Mouse (Mus musculus): Measurements from ENCODE around the gene Dcbld1.
"Not testable (repeated sequence)": the region's sequence is repeated elsewhere in the genome, so short reads cannot be mapped to it uniquely, and the experiment has no call there.

Gene Dcbld1

DNA sequence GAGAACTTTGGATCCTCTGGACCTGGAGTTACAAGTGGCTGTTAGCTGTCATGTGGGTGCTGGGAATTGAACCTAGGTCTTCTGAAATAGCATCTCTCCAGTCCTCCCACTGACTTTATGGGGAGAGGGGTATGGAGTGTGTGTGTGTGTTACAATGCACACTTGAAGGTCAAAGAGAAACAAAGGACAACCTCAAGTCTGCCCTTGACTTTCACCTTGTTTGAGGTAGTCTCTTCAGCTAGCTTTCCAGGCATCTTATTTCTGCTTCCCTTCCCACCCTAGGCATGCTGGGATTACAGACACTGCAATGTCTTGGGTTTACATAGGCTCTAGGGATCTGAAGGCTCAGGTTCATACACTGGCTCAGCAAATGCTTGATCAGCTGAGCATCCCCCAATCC, 68.9 kb downstream of the Dcbld1 start:
- no peak for DNase-seq (ENCODE audit: low spot score)

DNA sequence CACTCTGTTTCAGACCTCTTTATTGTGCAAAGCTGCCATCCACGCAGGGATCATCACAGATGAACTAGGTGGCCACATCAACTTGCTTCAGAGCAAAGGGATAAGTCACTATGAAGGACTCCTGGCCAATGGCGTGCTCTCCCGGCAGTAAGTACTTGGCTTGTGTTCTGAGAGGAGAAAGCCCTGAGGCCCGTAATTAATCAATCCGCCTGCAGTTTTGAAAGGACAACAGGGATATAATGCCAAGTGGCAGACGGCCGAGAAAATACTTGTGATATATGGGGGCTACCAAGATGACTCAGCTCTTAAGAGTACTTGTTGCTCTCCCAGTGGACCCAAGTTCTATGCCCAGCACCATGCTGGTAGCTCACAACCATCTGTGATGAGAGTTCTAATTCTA, 71.2 kb downstream of the Dcbld1 start:
- no peak for DNase-seq (ENCODE audit: low spot score)

DNA sequence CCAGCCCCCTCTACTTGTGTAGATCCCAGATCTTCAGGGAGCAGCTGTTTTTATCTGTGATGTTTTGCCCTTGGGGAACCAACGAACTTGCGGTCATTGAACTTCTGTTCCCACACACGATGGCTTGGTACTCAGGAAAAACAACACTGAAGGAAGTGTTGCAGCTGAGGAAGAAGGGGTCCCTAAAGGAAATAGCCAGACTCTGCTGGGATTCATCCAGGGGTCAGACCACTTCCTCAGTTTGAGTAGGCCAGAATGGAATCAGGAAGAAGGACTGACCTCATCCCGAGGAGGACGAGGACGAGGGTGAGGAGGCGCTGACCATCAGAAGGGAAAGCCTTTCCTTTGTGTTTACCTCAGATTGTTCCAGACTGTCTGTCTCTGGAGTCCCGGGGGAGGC, 75.8 kb downstream of the Dcbld1 start:
- DNase-seq (ENCODE audit: low spot score) = no peak

DNA sequence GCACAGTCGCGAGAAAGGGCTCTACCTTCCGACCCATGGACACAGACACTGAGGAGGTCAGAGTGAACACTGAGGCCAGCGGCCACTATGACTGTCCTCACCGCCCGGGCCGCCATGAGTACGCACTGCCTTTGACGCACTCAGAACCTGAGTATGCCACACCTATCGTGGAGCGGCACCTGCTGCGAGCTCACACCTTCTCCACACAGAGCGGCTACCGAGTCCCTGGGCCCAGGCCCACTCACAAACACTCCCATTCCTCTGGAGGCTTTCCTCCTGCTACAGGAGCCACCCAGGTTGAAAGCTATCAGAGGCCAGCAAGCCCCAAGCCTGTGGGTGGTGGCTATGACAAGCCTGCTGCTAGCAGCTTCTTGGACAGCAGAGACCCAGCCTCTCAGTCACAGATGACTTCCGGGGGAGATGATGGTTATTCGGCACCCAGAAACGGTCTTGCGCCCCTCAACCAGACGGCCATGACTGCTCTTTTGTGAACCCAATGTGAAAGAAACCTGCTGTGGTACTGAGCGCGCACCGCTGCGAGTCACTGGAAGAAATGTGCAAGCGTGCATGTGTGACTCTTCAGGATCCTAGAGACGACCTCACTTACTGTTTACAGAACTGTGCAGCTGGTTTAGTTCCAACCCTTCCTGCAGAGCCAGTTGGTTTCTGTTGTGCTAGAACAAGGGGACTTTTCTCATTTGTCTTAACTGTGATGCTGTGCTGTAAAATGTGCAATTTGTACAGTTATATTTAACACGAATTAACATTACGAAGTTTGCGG, 86.3 kb downstream of the Dcbld1 start:
- no peak for DNase-seq (ENCODE audit: low spot score)

DNA sequence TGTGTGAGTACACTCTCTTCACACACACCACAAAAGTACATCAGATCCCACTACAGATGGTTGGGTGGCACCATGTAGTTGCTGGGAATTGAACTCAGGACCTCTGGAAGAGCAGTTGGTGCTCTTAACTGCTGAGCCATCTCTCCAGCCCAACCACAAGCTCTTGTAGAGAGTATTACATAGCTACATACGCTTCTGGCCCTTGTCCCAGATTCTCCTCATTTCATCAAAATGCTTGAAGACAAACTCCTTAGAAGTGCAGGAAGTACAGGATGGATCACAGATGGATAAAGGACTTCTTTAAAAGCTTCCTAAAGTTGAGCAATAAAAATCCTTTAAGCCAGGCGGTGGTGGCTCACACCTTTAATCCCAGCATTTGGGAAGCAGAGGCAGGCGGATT, 88.5 kb downstream of the Dcbld1 start:
- DNase-seq (ENCODE audit: low spot score) = no peak

DNA sequence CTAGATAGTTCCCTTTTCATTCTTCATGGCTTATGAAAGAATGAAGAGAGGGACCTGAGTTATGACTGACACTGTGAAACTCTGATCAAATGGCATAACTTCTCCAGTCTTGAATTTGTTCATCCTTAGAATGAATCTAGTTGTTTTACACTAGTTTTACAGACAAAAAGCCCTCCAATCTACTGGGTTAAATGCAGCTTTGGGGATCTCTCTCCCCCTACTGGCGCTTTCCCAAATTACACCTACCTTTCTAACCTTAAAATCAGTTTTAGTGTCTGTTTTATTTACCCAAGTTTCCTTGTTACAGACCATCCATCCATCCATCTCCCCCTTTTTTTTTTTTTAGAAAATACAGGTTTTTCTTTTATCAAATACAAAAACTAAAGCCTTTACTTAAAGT, 97.6 kb downstream of the Dcbld1 start:
- DNase-seq (ENCODE audit: low spot score) = peak; percentile 57

DNA sequence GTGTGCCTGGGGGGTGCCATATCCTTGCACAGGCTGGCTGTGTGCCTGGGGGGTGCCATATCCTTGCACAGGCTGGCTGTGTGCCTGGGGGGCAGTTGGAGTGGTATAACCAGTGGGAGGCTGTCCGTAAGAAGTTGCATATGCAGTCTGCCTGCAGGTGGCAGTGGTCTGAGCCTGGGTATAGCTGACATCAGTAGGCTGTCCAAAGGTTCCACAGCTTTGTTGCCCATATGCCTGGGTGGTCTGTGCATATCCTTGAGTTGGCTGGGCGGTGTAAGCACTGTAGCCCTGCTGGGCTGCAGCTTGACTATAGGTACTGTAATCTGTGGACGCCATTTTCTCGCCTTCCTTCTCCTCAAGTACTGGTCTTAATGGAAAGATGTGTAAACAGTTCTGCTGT, 109.9 kb downstream of the Dcbld1 start:
- DNase-seq (ENCODE audit: low spot score) = not testable (repeated sequence)

DNA sequence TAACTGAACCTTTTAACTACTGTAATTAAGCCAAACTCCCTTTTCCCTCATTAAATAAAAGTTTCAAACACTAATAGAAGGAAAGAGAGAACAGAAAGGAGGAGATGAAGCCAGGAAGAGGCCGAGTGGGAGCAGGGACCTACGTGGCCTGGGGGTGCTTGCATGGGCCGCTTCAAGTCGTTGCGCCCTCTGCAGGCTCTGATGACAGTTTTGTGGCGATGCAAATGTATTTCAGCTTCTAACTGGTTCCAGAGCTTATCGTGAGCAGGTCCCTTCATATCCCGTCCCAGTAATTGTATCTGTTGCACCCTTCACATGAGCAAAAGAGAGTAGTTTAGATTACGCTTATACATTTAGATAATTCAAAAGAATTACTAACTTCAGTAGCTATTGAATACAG, 119.8 kb downstream of the Dcbld1 start:
- DNase-seq (ENCODE audit: low spot score) = no peak

DNA sequence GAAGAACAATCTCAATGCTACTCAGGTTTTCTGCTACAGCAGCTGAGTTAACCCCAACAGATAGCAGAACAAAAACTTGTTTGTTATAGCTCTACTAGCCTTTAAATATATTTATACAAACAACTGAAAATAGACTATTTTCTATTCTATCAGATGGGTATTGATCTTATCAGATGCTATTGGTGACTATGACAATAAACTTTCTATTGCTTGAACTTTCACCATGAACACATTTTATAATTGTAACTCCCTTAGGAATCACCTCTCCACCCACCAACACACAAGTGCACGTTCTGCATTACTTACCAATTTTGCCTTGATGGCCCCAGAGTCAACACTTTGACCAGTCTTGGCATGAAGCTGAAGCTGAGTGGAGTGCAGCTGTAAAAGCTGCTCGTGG, 125.0 kb downstream of the Dcbld1 start, which contains the start of gene Gm26741:
Gm26741 (plus strand) TSS at position 301 of the 400 bp plus-strand sequence.
- DNase-seq (ENCODE audit: low spot score) = no peak

DNA sequence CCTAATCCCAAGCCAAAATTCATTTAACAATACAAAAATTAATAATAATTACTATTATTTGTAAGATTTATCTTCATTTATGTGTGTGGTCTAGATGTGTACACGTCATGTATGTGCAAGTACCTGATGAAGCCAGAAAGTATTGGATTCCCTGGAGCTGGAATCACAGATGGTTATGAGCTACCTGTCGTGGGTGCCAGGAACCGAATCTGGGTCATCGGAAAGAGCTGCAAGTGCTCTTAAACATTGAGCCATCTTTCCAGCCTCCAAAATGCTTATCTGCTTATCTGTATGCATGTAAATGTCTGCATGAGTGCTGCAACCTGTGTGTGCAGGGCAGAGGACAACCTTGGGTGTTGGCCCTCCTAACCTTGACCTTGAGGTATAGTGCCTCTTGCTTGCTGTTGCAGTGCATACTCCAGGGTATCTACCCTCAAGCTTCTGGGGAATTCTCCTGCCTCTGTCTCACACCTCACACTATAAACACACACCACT, 126.9 kb downstream of the Dcbld1 start:
- DNase-seq (ENCODE audit: low spot score) = no peak

DNA sequence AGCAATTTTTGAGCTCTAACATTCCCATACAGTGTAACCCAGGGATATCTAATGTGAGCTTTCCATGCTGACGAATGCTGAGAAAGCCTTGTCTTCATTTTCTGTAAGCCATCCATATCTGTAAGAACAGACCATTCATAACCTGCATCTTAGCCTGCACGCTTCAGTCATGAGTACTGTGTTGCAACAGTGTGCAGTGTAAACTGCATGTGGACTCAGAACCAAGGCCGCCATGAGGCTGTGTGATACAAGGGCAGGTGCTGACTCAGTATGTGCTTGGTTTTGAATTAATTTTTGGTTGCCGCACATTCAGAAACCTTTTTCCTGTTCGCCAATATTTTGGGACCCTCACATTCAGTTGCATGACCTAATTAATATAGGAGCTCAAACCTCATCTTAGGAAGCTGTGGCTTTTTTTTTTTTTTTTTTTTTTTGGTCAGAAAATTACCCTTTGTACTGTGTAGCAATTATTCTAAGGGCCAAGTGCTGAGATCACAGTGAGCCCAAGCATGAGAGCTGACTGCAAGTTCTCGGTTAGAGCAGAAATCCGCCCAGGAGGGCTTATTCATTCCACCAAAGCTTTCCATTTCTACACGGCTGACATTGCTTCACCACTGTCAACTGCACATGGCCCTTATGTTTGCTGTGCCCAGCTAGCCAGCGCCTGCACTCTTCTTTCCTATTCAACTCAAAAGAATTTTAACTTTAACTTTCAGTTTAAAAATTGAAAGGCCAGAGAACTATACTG, 127.6 kb downstream of the Dcbld1 start:
- DNase-seq (ENCODE audit: low spot score) = no peak

DNA sequence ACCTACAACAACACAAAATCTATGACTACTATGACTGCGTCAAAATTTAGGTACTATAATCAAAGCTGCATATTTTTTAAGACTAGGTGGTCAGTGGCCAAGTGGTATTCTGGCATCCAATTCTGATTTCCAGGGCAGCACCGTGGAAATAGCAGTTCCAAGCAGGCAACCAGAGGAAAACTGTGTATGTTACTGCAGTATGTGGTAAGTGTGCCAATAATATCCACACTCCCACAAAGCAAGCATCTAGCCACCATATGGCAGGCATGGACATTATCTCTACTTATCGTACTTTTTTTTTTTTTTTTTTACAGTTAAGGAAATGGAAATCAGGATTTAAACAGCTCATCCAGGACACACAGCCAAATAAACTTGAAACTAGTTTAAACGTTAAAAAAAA, 135.0 kb downstream of the Dcbld1 start:
- DNase-seq (ENCODE audit: low spot score) = no peak
